Mouse (Mus musculus) erythroid progenitor cell, adult 5-6 weeks (primary cell): ENCODE data around the gene Dennd4c. TPM values are rescaled to one million over a fixed set of nuclear protein-coding genes. Genes with fewer than 3 reads are reported as not detected.
"Not testable (repeated sequence)": the region's sequence is repeated elsewhere in the genome, so short reads cannot be mapped to it uniquely, and the experiment has no call there.

Source experiments
- ATAC-seq: replicated peaks from 2 replicates; pipeline ENCODE4 v1.8.0; 2016; ENCODE audit warnings: moderate number of reproducible peaks, mild to moderate bottlenecking, moderate TSS enrichment, inconsistent platforms; ENCODE audit not compliant: poor library complexity, low FRiP score, severe bottlenecking
- total RNA-seq, 2 experiments: library from RNA; stranded (forward) in 1 of 2; stranded (reverse) in 1 of 2; fragments of 150-400 nt in 1 of 2; fragments of 186-747, 209-891 nt in 1 of 2; gene quantifications; 2 replicates each; pipeline versions ENCODE4 v1.2.3 to v1.2.4; 2015 to 2017; ENCODE audit warnings: low replicate concordance in 2 of 2

Gene Dennd4c
- total RNA-seq, 2 experiments from 2014 or later, result 9.2 to 10.5 TPM

DNA sequence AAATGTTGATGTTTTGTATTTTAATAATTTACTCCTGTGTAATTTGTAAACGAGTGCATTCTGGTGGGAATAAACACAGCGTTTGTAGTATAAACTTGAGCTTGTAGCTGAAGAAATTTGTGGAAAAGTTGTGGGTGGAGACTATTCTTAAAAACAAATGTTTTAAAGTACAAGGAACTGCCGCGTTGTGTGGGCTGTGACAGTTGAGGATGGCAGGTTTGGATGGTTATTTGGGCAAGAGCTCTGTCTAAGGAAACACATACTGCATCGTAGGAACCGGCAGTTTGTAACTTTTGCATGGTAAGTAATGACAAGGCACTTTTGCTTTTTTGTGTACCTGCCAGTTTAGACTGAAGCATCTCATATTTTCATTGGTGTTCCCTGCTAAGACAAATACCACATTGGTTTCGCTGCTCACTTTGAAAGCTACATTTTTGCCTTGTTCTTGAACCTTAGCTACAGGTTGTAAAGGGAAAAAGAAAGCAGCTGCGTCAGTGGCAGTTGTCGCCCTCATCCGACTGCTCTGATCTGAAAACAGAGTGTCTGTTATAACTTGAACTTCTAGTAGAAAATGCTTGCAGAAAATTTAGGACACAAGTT, 2.1 kb downstream of the Dennd4c start:
- no peak for ATAC-seq

DNA sequence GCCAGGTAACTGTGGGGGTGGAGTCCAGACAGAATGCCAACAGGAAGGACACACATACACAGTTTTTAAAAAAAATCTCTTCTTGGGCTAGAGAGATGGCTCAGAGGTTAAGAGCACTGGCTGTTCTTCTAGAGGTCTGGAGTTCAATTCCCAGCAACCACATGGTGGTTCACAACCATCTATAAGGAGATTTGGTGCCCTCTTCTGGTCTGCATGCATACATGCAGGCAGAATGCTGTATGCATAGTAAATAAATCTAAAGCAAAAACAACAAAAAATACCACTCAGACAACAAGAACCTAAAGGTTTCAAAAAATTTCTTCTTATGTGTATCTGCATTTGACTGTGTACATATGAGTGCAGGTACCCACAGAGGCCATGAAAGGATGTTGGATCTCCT, 16.0 kb downstream of the Dennd4c start:
- no peak for ATAC-seq

- ATAC-seq, result no peak
These were observed 29.2 kb downstream of the Dennd4c start for GRCm38 (mm10) chr4:86777587-86777986.

DNA sequence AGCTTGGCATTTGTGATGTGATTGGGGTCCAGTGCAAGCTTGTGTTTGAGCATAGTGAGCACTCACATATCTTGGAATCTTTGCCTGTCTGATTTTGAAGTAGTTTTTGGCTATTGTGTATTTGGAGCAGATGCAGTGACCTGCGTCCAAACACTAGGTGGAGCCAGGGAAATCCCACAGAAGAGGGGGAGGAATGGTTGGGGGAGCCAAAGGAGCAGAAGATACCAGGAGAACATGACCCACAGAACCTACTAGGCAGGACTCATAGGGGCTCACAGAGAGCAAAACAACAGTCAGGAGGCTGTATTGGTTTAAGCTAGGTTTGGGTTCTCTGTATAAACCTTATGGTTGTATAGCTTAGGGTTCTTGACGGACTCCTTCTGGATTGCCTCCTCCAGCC, 62.2 kb downstream of the Dennd4c start:
- ATAC-seq, result no peak

GRCm38 (mm10) chr4:86814850-86815249, 66.5 kb downstream of the Dennd4c start:
- no peak for ATAC-seq

DNA sequence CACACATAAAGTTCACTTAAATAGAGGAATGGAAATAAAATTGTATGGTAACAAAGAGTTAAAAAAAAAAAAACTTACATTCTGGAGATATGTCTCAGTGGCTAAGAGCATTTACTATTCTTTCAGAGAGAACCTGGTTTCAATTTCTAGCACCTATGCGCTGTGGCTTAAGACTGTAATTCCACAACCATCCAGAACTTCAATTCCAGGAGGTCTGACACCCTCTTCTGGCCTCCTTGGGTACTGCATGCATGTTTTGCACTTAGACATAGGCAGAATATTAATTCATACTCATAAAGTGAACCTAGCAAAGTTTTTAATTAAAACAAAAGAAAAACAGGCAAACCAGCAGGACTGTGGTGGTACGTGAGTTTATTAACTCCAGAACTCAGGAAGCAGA, 74.8 kb downstream of the Dennd4c start:
- ATAC-seq, result no peak; the same call in 1 of the 2 replicates

DNA sequence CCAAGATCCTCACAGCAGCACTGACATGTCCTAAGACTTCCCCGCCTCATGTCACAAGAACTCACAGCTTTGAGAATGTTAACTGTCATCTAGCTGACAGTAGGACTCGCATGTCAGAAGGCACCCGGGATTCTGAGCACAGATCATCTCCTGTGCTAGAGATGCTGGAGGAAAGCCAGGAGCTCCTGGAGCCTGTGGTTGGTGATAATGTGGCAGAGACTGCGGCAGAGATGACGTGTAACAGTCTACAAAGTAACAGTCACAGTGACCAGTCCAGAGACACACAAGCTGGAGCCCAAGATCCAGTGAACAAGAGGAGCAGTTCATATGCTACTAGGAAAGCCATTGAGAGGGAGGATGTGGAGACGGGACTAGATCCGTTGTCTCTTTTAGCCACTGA, 76.8 kb downstream of the Dennd4c start:
- ATAC-seq, result 0 out of 2 replicates have a peak, but pooled peaks have one; percentile 12

GRCm38 (mm10) chr4:86831896-86832295, 83.5 kb downstream of the Dennd4c start:
- no peak for ATAC-seq

- ATAC-seq, result not testable (repeated sequence)
These were observed 92.8 kb downstream of the Dennd4c start for GRCm38 (mm10) chr4:86841141-86841540.

GRCm38 (mm10) chr4:86845384-86845783, 97.0 kb downstream of the Dennd4c start:
- ATAC-seq, result no peak

DNA sequence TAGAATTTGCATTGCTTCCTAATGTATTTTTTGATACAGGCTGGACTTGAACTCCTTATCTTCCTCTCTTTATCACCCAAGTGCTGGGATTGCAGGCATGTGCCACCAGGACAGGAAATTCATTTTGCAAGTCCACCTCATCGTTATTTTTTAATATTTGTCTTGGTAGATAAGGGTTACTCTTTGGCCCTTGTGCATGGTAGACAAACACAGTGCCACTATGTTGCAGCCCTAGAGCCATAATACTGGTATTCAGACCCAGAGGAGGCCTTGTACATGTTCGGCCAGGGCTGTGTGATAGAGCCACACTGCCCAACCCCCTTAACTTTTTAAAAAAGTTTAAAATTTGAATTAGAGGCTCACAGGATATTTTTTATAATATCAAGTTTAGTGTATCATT, 98.9 kb downstream of the Dennd4c start:
- no peak for ATAC-seq

DNA sequence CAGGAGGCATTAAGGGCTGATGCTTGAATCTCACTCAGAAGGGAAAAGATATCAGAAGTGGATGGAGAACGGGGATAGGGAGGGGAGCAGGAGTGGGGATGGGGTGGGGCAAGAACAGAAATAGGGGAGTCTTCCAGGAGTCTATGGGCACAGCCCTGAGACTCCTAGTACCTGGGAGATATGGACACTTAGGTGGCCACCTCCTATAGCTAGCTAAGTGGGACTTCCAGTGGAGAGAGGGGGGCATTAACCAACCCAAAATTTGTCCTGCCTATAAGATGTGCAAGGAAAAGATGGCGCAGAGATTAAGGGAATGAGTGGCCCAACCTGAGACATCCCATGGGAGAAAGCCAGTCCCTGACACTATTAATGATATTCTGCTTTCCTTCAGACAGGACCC, 103.0 kb downstream of the Dennd4c start:
- ATAC-seq, result no peak

- ATAC-seq, result no peak
These were observed 103.7 kb downstream of the Dennd4c start for GRCm38 (mm10) chr4:86852018-86852417.

- no peak for ATAC-seq
These were observed 104.6 kb downstream of the Dennd4c start for GRCm38 (mm10) chr4:86852813-86853590.

- ATAC-seq, result no peak
These were observed 108.2 kb downstream of the Dennd4c start for GRCm38 (mm10) chr4:86856304-86857112.

DNA sequence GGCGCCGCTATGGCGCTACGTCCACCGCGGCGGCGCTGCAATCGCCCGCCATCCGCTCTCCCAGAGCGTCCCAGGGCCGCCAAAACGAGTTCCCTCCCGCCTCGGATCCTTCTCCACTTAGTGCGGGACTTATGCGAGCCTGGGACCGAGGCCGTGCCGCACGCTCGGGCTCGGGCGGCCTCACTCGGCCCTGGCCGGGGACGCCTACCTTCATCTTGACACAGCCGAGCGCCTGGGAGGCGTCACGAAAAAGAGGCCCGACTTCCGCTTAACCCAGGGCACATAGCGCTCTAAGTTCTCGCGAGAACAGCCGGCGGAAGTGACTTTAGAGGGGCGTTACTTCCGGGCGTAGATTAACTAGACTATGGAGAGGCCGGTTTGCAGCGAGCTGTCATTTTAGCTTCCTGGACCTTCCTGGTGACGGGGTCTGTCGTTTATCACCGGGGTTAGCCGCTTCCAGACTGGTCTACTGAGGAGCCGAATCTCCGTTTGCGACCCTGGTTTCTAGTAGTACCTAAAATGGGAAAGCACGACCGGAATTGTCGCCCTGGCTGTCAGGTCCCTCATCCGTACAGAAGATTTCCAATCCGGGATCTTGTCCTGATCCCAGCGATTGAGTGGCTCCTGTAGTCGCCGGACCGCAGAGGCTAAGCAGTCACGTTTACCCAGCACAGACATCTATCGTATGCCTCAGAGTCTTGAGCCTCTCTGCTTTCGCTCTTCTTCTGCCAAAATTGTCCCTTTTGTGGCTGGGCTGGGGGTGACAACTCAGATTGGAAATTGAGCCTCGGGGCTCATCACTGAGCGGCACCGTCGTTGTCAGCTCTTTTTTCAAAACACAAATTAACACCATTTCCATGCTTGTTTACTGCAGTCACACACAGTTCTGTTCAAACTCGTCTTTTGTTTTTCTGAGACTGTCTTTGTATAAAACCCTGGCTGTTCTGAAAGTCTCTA, 109.0 kb downstream of the Dennd4c start, which contains the start of gene Rps6:
Gene Rps6, minus strand, starts transcription at position 300 of the 957 bp plus-strand sequence.
- ATAC-seq, result peak; percentile 97

DNA sequence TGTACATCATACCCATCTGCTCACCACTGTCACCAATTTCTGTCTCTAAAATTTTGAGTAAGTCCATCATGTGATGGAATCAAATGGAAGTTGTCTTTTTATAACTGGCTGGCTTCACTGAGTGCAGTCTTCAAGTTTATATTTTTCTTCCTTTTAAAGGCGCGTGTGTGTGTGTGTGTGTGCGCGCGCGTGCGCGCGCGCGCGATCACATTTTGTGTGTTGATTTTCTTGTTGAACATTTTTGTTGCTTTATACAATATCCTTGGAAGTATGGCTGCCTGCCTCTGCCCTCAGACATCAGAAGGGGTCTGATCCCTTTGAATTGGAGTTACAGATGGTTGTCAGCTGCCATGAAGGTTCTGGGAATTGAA, 109.7 kb downstream of the Dennd4c start:
- no peak for ATAC-seq

DNA sequence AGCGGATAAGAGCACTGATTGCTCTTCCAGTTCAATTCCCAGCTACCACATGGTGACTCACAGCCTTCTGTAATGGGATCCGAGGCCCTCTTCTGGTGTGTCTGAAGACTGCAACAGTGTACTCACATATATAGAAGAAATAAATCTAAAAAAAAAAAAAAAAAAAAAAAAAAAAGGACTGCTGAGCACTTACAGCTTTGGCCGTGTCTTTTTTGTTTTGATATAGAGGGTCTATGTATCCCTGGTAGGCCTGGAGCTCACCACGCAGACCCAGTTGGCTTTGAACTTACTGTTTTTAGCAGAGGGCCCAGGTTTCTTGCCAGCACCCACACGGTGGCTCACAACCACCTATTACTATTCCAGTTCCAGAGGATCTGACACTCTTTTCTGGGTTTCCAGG, 115.7 kb downstream of the Dennd4c start:
- ATAC-seq, result no peak

DNA sequence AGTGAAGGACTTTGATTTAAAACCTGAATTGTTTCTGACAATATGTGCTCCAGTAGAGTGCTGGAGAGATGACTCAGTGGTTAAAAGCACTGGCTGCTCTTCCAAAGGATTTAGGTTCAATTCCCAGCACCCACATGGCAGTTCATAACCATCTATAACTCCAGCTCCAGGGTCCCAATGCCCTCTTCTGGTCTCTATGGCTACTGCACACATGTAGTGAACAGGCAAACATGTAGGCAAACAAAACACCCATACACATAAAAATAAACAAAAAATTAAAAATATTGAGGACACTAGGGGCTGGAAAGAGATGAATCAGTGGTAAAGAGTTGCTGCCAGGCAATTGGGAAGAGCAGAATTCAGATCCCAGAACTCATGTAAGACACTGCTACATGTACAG, 123.6 kb downstream of the Dennd4c start:
- no peak for ATAC-seq

DNA sequence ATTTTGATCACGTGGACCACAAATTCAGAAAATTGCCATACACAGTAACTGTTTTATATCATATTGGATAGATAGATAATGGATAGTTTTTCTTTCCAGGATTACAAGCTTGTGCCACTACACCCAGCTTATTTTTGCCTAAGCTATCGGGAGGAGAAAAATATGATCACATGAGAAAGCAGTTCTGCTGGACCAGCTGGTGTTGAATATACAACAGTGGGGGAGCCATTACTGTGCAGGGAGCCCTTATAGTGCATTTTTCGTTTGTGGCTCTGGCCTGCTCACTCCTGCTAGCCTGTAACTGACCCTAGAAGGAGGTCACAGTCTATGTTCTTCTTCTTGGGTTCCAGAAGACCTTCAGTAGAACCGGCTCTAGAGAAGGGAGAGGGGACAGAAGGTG, 124.7 kb downstream of the Dennd4c start:
- ATAC-seq, result no peak
